Mouse (Mus musculus) midbrain, embryonic 15.5 days (tissue): ENCODE results near the gene Atl2. TPM values are rescaled to one million over a fixed set of nuclear protein-coding genes. Genes with fewer than 3 reads are reported as not detected.

ENCODE experiments used
- ATAC-seq: fragments of 200-750 bp; cut with Nextera tagmentation; replicated peaks from 2 replicates; pipeline ENCODE4 v1.8.0; 2017; ENCODE audit warnings: moderate TSS enrichment
- H3K27ac ChIP-seq: fragments of 300-500 bp; sonication (generic); 2 replicates; pipeline ENCODE4 v1.5.1; 2015; ENCODE audit warnings: mild to moderate bottlenecking, inconsistent platforms
- H3K27me3 ChIP-seq: fragments of 300-500 bp; sonication (generic); replicated peaks from 2 replicates; pipeline ENCODE4 v1.6.1; 2015; ENCODE audit warnings: inconsistent platforms
- H3K36me3 ChIP-seq: fragments of 300-500 bp; sonication (generic); replicated peaks from 2 replicates; pipeline ENCODE4 v1.6.1; 2015; ENCODE audit warnings: inconsistent platforms
- H3K4me1 ChIP-seq: fragments of 300-500 bp; sonication (generic); 2 replicates; pipeline ENCODE4 v1.6.1; 2015; ENCODE audit warnings: inconsistent platforms
- H3K4me2 ChIP-seq: fragments of 300-500 bp; sonication (generic); 2 replicates; pipeline ENCODE4 v1.6.1; 2015; ENCODE audit warnings: inconsistent platforms, mild to moderate bottlenecking, moderate library complexity
- H3K4me3 ChIP-seq: fragments of 300-500 bp; sonication (generic); 2 replicates; pipeline ENCODE4 v1.5.1; 2015; ENCODE audit warnings: mild to moderate bottlenecking, inconsistent platforms
- H3K9ac ChIP-seq: fragments of 300-500 bp; sonication (generic); 2 replicates; pipeline ENCODE4 v1.6.1; 2015; ENCODE audit warnings: mild to moderate bottlenecking, inconsistent platforms
- H3K9me3 ChIP-seq: fragments of 300-500 bp; sonication (generic); 2 replicates; pipeline ENCODE4 v1.6.1; 2016; ENCODE audit warnings: inconsistent platforms
- WGBS: fragments of 180-500 bp; shearing (Covaris S2); methylation state at CpG from one replicate; pipeline ENCODE4 v1.1.7; 2015; ENCODE audit warnings: mixed read lengths; 5-methylcytosine and 5-hydroxymethylcytosine counted together
- polyA plus RNA-seq: library from polyadenylated mRNA; unstranded; fragments of >200 nt; fragmentation: Nextera tagmentation; extraction: Ambion mirVana; gene quantifications from 2 replicates; pipeline ENCODE4 v1.2.1, GENCODE M21; 2015

The Atl2 gene
- polyA plus RNA-seq, 1 experiment from 2014 or later = 35.7 TPM

- Histone ChIP-seq H3K27ac (no peak overlapping the region), H3K4me2 (no peak overlapping the region), H3K4me1 (no peaks in the 10 kb centered on the region), H3K4me3 (no peak overlapping the region), H3K36me3 (no peaks in the 10 kb centered on the region), H3K9ac (no peak overlapping the region), H3K9me3 (no peaks in the 10 kb centered on the region), H3K27me3 (no peaks in the 10 kb centered on the region)
- WGBS = 87% methylated on average over 7 of the region's 7 CpGs
- ATAC-seq = no peak
These were observed 58.9 kb downstream of the Atl2 start for GRCm38 (mm10) chr17:79836978-79837377.

- H3K4me2 ChIP-seq = no peak overlapping the region
- H3K36me3 ChIP-seq = no peaks in the 10 kb centered on the region
- H3K27me3 ChIP-seq = no peaks in the 10 kb centered on the region
- no peak overlapping the region for H3K9ac ChIP-seq
- no peak for ATAC-seq
- no peak overlapping the region for H3K4me3 ChIP-seq
- no peaks in the 10 kb centered on the region for H3K4me1 ChIP-seq
- 75% methylated on average over 5 of the region's 5 CpGs for WGBS
- no peak overlapping the region for H3K27ac ChIP-seq
- no peaks in the 10 kb centered on the region for H3K9me3 ChIP-seq
These were observed 60.1 kb downstream of the Atl2 start for GRCm38 (mm10) chr17:79835714-79836373.

- H3K4me2 ChIP-seq = no peak overlapping the region
- H3K4me3 ChIP-seq = no peak overlapping the region
- H3K9ac ChIP-seq = no peak overlapping the region
- H3K27ac ChIP-seq = no peak overlapping the region
- no peaks in the 10 kb centered on the region for H3K4me1 ChIP-seq
- ATAC-seq = no peak
- H3K36me3 ChIP-seq = no peaks in the 10 kb centered on the region
- no peaks in the 10 kb centered on the region for H3K9me3 ChIP-seq
- H3K27me3 ChIP-seq = no peaks in the 10 kb centered on the region
- 67% methylated on average over 1 of the region's 1 CpGs for WGBS
These were observed 63.6 kb downstream of the Atl2 start for GRCm38 (mm10) chr17:79832284-79832683.

- H3K9ac ChIP-seq = no peak overlapping the region
- H3K9me3 ChIP-seq = no peaks in the 10 kb centered on the region
- no peak for ATAC-seq
- no peak overlapping the region for H3K27ac ChIP-seq
- no peak overlapping the region for H3K4me3 ChIP-seq
- H3K4me1 ChIP-seq = no peaks in the 10 kb centered on the region; the same call in 1 of the 2 replicates
- no peak overlapping the region for H3K4me2 ChIP-seq
- H3K27me3 ChIP-seq = peaks cover under 1% of the 10 kb centered on the region; the same call in 1 of the 2 replicates
- H3K36me3 ChIP-seq = no peaks in the 10 kb centered on the region
- WGBS = 66% methylated on average over 6 of the region's 6 CpGs
These were observed 69.4 kb downstream of the Atl2 start for GRCm38 (mm10) chr17:79826482-79827034.

- Histone ChIP-seq H3K4me1 (no peaks in the 10 kb centered on the region; the same call in 1 of the 2 replicates), H3K36me3 (no peaks in the 10 kb centered on the region), H3K4me3 (no peak overlapping the region), H3K9ac (no peak overlapping the region), H3K4me2 (no peak overlapping the region), H3K27me3 (peaks cover 5% of the 10 kb centered on the region; the same call in 1 of the 2 replicates), H3K27ac (no peak overlapping the region), H3K9me3 (no peaks in the 10 kb centered on the region)
- 76% methylated on average over 11 of the region's 11 CpGs for whole genome bisulfite sequencing
- ATAC-seq = peak; percentile 73
These were observed 70.5 kb downstream of the Atl2 start for GRCm38 (mm10) chr17:79825241-79826030.

- no peaks in the 10 kb centered on the region; the same call in 1 of the 2 replicates for H3K4me1 ChIP-seq
- peaks cover 11% of the 10 kb centered on the region; the same call in 1 of the 2 replicates for H3K27me3 ChIP-seq
- no peaks in the 10 kb centered on the region for H3K9me3 ChIP-seq
- H3K4me2 ChIP-seq = no peak overlapping the region
- WGBS = 57% methylated on average over 1 of the region's 1 CpGs
- peak; percentile 33; the same call in 1 of the 2 replicates for ATAC-seq
- no peaks in the 10 kb centered on the region for H3K36me3 ChIP-seq
- no peak overlapping the region for H3K9ac ChIP-seq
- no peak overlapping the region for H3K27ac ChIP-seq
- H3K4me3 ChIP-seq = no peak overlapping the region
These were observed 71.5 kb downstream of the Atl2 start for GRCm38 (mm10) chr17:79824406-79824805.

GRCm38 (mm10) chr17:79818884-79819283 lies 77.0 kb downstream of the Atl2 start:
- Histone ChIP-seq H3K4me2 (no peak overlapping the region), H3K27me3 (peaks cover 14% of the 10 kb centered on the region; the same call in 1 of the 2 replicates), H3K36me3 (no peaks in the 10 kb centered on the region), H3K9me3 (no peaks in the 10 kb centered on the region), H3K27ac (no peak overlapping the region), H3K4me3 (no peak overlapping the region), H3K9ac (no peak overlapping the region), H3K4me1 (peaks cover 5% of the 10 kb centered on the region; the same call in 1 of the 2 replicates)
- ATAC-seq = no peak
- 32% methylated on average over 3 of the region's 3 CpGs for WGBS

- Histone ChIP-seq H3K4me3 (no peak overlapping the region), H3K4me1 (peaks cover 5% of the 10 kb centered on the region; the same call in 1 of the 2 replicates), H3K27ac (no peak overlapping the region), H3K9ac (no peak overlapping the region), H3K9me3 (no peaks in the 10 kb centered on the region), H3K27me3 (peaks cover 14% of the 10 kb centered on the region; the same call in 1 of the 2 replicates), H3K4me2 (no peak overlapping the region), H3K36me3 (no peaks in the 10 kb centered on the region)
- ATAC-seq = no peak
- 1% methylated on average over 7 of the region's 7 CpGs for WGBS
These were observed 77.9 kb downstream of the Atl2 start for GRCm38 (mm10) chr17:79817995-79818394.

GRCm38 (mm10) chr17:79817551-79817950 lies 78.4 kb downstream of the Atl2 start:
- 42% methylated on average over 9 of the region's 9 CpGs for WGBS
- H3K4me2 ChIP-seq = no peak overlapping the region
- H3K4me1 ChIP-seq = peaks cover 5% of the 10 kb centered on the region; the same call in 1 of the 2 replicates
- H3K9ac ChIP-seq = no peak overlapping the region
- peaks cover 14% of the 10 kb centered on the region; the same call in 1 of the 2 replicates for H3K27me3 ChIP-seq
- H3K9me3 ChIP-seq = no peaks in the 10 kb centered on the region
- no peak for ATAC-seq
- no peaks in the 10 kb centered on the region for H3K36me3 ChIP-seq
- no peak overlapping the region for H3K27ac ChIP-seq
- no peak overlapping the region for H3K4me3 ChIP-seq

- H3K27ac ChIP-seq = no peak overlapping the region
- no peaks in the 10 kb centered on the region for H3K36me3 ChIP-seq
- peaks cover 14% of the 10 kb centered on the region; the same call in 1 of the 2 replicates for H3K27me3 ChIP-seq
- no peak overlapping the region for H3K9ac ChIP-seq
- no peak overlapping the region for H3K4me2 ChIP-seq
- no peak overlapping the region for H3K4me3 ChIP-seq
- H3K9me3 ChIP-seq = no peaks in the 10 kb centered on the region
- 72% methylated on average over 6 of the region's 6 CpGs for WGBS
- no peak for ATAC-seq
- peaks cover 5% of the 10 kb centered on the region; the same call in 1 of the 2 replicates for H3K4me1 ChIP-seq
These were observed 79.0 kb downstream of the Atl2 start for GRCm38 (mm10) chr17:79816896-79817295.

- Histone ChIP-seq H3K27ac (no peak overlapping the region), H3K4me2 (no peak overlapping the region), H3K4me1 (no peaks in the 10 kb centered on the region), H3K36me3 (no peaks in the 10 kb centered on the region), H3K9ac (no peak overlapping the region), H3K4me3 (no peak overlapping the region), H3K27me3 (no peaks in the 10 kb centered on the region), H3K9me3 (no peaks in the 10 kb centered on the region)
- ATAC-seq = no peak
- WGBS = 74% methylated on average over 9 of the region's 9 CpGs
These were observed 85.5 kb downstream of the Atl2 start for GRCm38 (mm10) chr17:79810421-79810820.
